Mouse (Mus musculus) neural tube, embryonic 14.5 days (tissue): ENCODE data around the gene Dcaf8. TPM values are rescaled to one million over a fixed set of nuclear protein-coding genes. Genes with fewer than 3 reads are reported as not detected.
A peak's percentile ranks its signal among the peaks of the same experiment; 100 is the strongest.

Source experiments
- ATAC-seq: fragments of 200-750 bp; cut with Nextera tagmentation; 2 replicates; pipeline ENCODE4 v1.8.0; 2017; ENCODE audit warnings: low read depth, mild to moderate bottlenecking, moderate TSS enrichment, moderate library complexity
- H3K27ac ChIP-seq: fragments of 300-500 bp; sonication (generic); 2 replicates; pipeline ENCODE4 v1.5.1; 2014; ENCODE audit warnings: low read depth, mild to moderate bottlenecking, control low read depth, low read length, moderate library complexity, mixed read lengths
- H3K27me3 ChIP-seq: fragments of 300-500 bp; sonication (generic); 2 replicates; pipeline ENCODE4 v1.6.1; 2014; ENCODE audit warnings: low read length; ENCODE audit not compliant: control insufficient read depth, insufficient read depth
- H3K36me3 ChIP-seq: fragments of 300-500 bp; sonication (generic); 2 replicates; pipeline ENCODE4 v1.6.1; 2014; ENCODE audit warnings: low read length, mixed read lengths; ENCODE audit not compliant: control insufficient read depth, insufficient read depth
- H3K4me1 ChIP-seq: fragments of 300-500 bp; sonication (generic); 2 replicates; pipeline ENCODE4 v1.6.1; 2014; ENCODE audit warnings: low read length; ENCODE audit not compliant: control insufficient read depth, insufficient read depth
- H3K4me2 ChIP-seq: fragments of 300-500 bp; sonication (generic); 2 replicates; pipeline ENCODE4 v1.6.1; 2014; ENCODE audit warnings: mild to moderate bottlenecking, low read depth, low read length, control low read depth
- H3K4me3 ChIP-seq: fragments of 300-500 bp; sonication (generic); 2 replicates; pipeline ENCODE4 v1.5.1; 2014; ENCODE audit warnings: low read depth, low read length, control low read depth, mixed read lengths
- H3K9ac ChIP-seq: fragments of 300-500 bp; sonication (generic); replicated peaks from 2 replicates; pipeline ENCODE4 v1.6.1; 2014; ENCODE audit warnings: low read depth, mild to moderate bottlenecking, control low read depth, low read length, mixed read lengths
- H3K9me3 ChIP-seq: fragments of 300-500 bp; sonication (generic); 2 replicates; pipeline ENCODE4 v1.6.1; 2016; ENCODE audit warnings: low read length; ENCODE audit not compliant: control insufficient read depth
- WGBS: fragments of 180-500 bp; shearing (Covaris S2); extraction: QIAGEN DNeasy Blood & Tissue Kit; methylation state at CpG from one replicate; pipeline ENCODE4 v1.1.7; 2014; 5-methylcytosine and 5-hydroxymethylcytosine counted together
- polyA plus RNA-seq: library from polyadenylated mRNA; unstranded; fragments of >200 nt; fragmentation: Nextera tagmentation; extraction: Ambion mirVana; gene quantifications from 2 replicates; pipeline ENCODE4 v1.2.1, GENCODE M21; 2014

Gene Dcaf8
- 72.3 and 86.0 TPM in 2 replicates for polyA plus RNA-seq

DNA sequence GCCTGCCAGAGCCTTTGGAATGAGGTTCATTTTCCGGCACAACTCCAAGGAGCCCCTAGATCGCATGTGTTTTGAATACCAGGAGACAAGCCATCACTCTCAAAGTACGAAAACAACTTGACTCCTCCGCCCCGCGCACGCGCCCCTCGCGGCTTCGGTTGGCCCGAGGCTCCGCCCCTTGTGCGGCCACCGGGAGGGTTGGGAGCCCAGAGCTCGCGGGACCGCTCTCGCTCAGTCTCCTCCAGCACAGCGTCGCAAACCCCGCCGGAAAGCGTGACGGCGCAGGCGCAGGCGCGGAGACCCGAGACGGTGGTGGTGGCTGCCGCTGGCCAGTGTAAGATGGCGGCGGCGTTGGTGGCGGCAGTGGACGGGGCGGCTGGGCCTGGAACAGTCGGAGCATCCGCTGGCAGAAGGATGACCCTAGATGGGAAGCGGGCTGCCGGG, at the start of gene Dcaf8:
Dcaf8 (plus strand) TSS at position 250 of the 444 bp plus-strand sequence.
- Histone ChIP-seq H3K4me3 (peak within 1 kb of the TSS; percentile 89), H3K4me1 (peaks cover 7% of the 10 kb centered on the region), H3K36me3 (peaks cover 10% of the 10 kb centered on the region; the same call in 1 of the 2 replicates), H3K4me2 (peak within 1 kb of the TSS; percentile 51), H3K27me3 (no peaks in the 10 kb centered on the region), H3K9ac (peak within 1 kb of the TSS; percentile 98), H3K27ac (peak within 1 kb of the TSS; percentile 88), H3K9me3 (no peaks in the 10 kb centered on the region)
- under 1% methylated on average over 34 of the region's 42 CpGs for WGBS
- peak; percentile 99 for ATAC-seq

- WGBS: 72% methylated on average over 6 of the region's 6 CpGs
- no peak overlapping the region for H3K4me2 ChIP-seq
- H3K9ac ChIP-seq: no peak overlapping the region
- H3K4me1 ChIP-seq: no peaks in the 10 kb centered on the region
- no peak overlapping the region for H3K27ac ChIP-seq
- H3K9me3 ChIP-seq: no peaks in the 10 kb centered on the region
- peaks cover 64% of the 10 kb centered on the region for H3K36me3 ChIP-seq
- no peaks in the 10 kb centered on the region for H3K27me3 ChIP-seq
- no peak overlapping the region for H3K4me3 ChIP-seq
- ATAC-seq: no peak
Observed at GRCm38 (mm10) chr1:172099325-172100033, 48.4 kb upstream of the Dcaf8 start.

- Histone ChIP-seq H3K4me2 (no peak overlapping the region), H3K36me3 (peaks cover 74% of the 10 kb centered on the region), H3K27me3 (no peaks in the 10 kb centered on the region), H3K9me3 (no peaks in the 10 kb centered on the region), H3K4me1 (no peaks in the 10 kb centered on the region), H3K4me3 (no peak overlapping the region), H3K9ac (no peak overlapping the region), H3K27ac (no peak overlapping the region)
- 92% methylated on average over 4 of the region's 4 CpGs for WGBS
- ATAC-seq: no peak
Observed at GRCm38 (mm10) chr1:172103619-172104018, 44.3 kb upstream of the Dcaf8 start.

DNA sequence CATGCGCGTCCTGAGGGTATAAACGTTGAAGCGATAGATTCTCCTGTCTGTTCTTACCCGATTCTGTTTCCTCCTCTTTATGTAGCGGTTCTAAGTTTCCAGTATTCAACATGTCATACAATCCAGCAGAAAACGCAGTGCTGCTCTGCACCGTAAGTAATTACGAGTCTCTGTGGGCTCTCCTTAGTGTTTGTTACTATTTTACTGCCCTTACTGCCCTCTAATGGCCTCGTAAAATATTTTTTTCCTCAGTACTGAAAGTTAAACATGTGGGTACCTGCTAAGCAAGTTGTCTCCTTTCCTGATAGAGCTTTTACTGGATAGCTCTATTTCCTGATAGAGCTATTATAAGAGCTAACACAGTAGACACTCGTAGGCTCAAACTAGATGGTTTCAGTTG, 42.8 kb upstream of the Dcaf8 start:
- peaks cover 81% of the 10 kb centered on the region for H3K36me3 ChIP-seq
- no peak overlapping the region for H3K9ac ChIP-seq
- H3K4me3 ChIP-seq: no peak overlapping the region
- 64% methylated on average over 11 of the region's 11 CpGs for WGBS
- no peak overlapping the region for H3K4me2 ChIP-seq
- ATAC-seq: no peak
- no peak overlapping the region for H3K27ac ChIP-seq
- H3K4me1 ChIP-seq: no peaks in the 10 kb centered on the region
- H3K9me3 ChIP-seq: no peaks in the 10 kb centered on the region
- H3K27me3 ChIP-seq: no peaks in the 10 kb centered on the region

DNA sequence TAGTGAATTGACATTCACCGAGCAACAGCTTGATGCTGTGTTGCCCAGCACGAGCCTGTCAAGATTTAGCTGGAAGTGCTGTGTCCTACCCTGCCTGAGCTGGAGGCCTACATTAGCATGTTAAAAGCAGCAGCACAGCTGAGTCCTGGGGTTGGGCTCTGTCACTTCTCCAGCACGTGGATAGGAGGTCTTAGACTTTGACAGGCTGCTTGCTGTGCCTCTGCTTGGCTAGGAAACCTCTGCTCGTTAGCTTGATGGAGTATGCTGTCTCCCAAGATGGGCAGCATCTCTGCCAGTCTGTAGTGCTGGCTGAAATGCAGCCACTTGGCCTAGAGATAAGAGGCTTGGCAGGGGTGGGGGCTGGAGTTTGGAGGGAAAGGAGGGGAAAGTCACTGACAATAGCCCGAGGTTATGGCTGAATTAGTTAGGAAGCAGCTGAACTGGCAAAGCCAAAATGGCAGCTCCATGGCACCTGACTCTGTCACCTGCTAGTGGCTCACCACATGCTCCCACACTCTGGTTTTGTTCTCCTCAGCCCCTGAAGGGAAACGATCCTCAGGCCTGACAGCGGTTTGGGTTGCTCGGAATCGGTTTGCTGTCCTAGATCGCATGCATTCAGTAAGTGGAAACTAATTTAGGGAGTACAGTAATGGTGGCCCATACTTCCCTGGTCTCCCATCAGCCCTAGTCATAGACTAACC, 40.0 kb upstream of the Dcaf8 start:
- no peaks in the 10 kb centered on the region for H3K27me3 ChIP-seq
- H3K4me1 ChIP-seq: no peaks in the 10 kb centered on the region
- H3K36me3 ChIP-seq: peaks cover 81% of the 10 kb centered on the region
- no peaks in the 10 kb centered on the region for H3K9me3 ChIP-seq
- no peak overlapping the region for H3K4me3 ChIP-seq
- no peak overlapping the region for H3K27ac ChIP-seq
- ATAC-seq: peak; percentile 81
- no peak overlapping the region for H3K9ac ChIP-seq
- no peak overlapping the region for H3K4me2 ChIP-seq
- WGBS: 66% methylated on average over 10 of the region's 10 CpGs

- Histone ChIP-seq H3K9me3 (no peaks in the 10 kb centered on the region), H3K4me3 (no peak overlapping the region), H3K4me2 (no peak overlapping the region), H3K9ac (no peak overlapping the region), H3K36me3 (peaks cover 92% of the 10 kb centered on the region), H3K27ac (no peak overlapping the region), H3K4me1 (no peaks in the 10 kb centered on the region), H3K27me3 (no peaks in the 10 kb centered on the region)
- ATAC-seq: no peak
- WGBS: 90% methylated on average over 5 of the region's 5 CpGs
Observed at GRCm38 (mm10) chr1:172116948-172117347, 30.9 kb upstream of the Dcaf8 start.

DNA sequence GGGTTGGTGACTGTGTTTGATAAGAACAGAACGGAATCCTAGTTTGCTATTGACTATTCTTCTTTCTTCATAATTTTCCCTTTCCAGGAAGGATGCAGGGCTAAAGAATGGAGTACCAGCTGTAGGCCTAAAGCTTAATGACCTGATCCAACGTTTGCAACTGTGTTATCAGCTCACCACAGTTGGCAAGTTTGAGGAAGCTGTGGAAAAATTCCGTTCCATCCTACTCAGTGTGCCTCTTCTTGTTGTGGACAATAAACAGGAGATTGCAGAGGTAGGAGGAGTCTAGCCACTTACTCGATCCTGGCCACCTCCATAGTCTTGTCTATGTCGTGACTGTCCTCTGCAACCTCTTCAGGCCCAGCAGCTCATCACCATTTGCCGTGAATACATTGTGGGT, 28.8 kb upstream of the Dcaf8 start:
- Histone ChIP-seq H3K27ac (no peak overlapping the region), H3K4me3 (no peak overlapping the region), H3K4me1 (no peaks in the 10 kb centered on the region), H3K4me2 (no peak overlapping the region), H3K36me3 (peaks cover 88% of the 10 kb centered on the region), H3K27me3 (no peaks in the 10 kb centered on the region), H3K9me3 (no peaks in the 10 kb centered on the region), H3K9ac (no peak overlapping the region)
- 84% methylated on average over 6 of the region's 6 CpGs for WGBS
- ATAC-seq: no peak

- H3K4me1 ChIP-seq: no peaks in the 10 kb centered on the region
- no peak overlapping the region for H3K4me3 ChIP-seq
- H3K4me2 ChIP-seq: no peak overlapping the region
- no peak for ATAC-seq
- H3K27ac ChIP-seq: no peak overlapping the region
- H3K9me3 ChIP-seq: no peaks in the 10 kb centered on the region
- H3K27me3 ChIP-seq: no peaks in the 10 kb centered on the region
- WGBS: 49% methylated on average over 3 of the region's 3 CpGs
- peaks cover 82% of the 10 kb centered on the region for H3K36me3 ChIP-seq
- no peak overlapping the region for H3K9ac ChIP-seq
Observed at GRCm38 (mm10) chr1:172119720-172120119, 28.2 kb upstream of the Dcaf8 start.

DNA sequence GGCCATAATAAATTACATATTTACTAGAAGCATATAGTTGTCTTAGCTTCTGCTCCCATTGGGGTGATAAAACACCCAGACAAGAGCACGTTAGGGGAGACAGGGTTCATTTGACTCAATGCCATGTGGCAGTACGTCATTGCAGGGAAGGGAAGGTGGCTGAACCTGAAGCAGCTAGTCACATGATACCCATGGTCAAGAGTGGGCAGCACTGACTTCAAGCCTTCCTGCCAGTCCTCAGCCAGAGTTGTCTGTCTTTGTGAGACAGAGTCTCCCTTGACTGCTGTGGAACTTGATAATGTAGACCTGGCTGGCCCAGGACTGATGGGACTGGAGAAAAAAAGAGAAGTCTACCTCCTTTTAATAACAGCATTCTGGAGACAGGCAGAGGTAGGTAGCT, 25.2 kb upstream of the Dcaf8 start:
- Histone ChIP-seq H3K36me3 (peaks cover 54% of the 10 kb centered on the region), H3K4me1 (peaks cover 6% of the 10 kb centered on the region), H3K27me3 (no peaks in the 10 kb centered on the region), H3K4me3 (no peak overlapping the region), H3K9ac (no peak overlapping the region), H3K9me3 (no peaks in the 10 kb centered on the region), H3K27ac (no peak overlapping the region), H3K4me2 (no peak overlapping the region)
- 76% methylated on average over 2 of the region's 2 CpGs for WGBS
- no peak for ATAC-seq
